Mouse (Mus musculus): Measurements from ENCODE around the gene Btnl4.
"Not testable (repeated sequence)": the region's sequence is repeated elsewhere in the genome, so short reads cannot be mapped to it uniquely, and the experiment has no call there.

Btnl4 gene

DNA sequence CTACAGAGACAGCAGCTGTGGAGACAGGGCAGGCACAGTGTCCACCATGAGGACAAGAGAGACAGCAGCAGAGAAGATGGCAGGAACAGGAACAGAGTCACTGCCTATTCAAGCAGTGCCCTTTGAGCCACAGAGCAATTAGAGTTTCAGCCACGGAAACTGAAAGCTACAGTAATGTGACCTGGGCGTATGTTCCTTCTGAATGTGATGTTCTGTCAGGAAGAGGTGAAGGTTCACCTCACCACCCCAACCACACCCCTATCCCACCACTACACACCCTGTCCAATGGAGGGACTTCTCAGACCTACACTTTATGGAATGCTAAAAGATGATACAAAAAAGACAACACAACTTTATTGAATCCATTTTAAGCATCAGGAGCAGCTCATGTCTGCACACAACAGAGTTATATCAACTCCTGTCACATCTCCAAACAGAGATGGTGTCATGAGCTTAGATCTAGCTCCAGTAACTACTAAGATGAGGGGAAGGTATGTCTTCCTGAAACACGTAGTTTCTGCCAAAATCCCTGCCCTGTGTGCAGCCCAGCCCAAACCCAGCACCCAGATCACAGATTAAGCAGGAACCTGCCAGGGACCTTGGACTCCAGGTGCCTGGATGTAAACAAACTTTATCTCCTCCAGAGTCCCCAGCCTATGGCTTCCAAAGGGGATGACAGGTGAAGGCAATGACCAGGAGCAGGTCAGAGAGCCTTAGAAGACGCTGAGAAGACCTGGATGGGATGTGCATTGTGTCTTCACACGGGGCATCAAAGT, at the start of gene Btnl4:
TSS of gene Btnl4 (minus strand) at position 81 of the 776 bp plus-strand sequence.
- in situ Hi-C loops (cut with MseI, MboI), result not testable (repeated sequence)

GRCm38 (mm10) chr17:34519001-34519400, 41.9 kb upstream of the Btnl4 start:
- in situ Hi-C loops (cut with MseI, MboI), result no loop called here

DNA sequence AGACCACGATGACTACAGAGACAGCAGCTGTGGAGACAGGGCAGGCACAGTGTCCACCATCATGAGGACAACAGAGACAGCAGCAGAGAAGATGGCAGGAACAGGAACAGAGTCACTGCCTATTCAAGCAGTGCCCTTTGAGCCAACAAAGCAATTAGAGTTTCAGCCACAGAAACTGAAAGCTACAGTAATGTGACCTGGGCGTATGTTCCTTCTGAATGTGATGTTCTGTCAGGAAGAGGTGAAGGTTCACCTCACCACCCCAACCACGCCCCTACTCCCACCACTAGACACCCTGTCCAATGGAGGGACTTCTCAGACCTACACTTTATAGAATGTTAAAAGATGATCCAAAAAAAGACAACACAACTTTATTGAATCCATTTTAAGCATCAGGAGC, 41.5 kb upstream of the Btnl4 start:
- in situ Hi-C loops (cut with MseI, MboI), result not testable (repeated sequence)

GRCm38 (mm10) chr17:34517795-34518194, 40.7 kb upstream of the Btnl4 start:
- in situ Hi-C loops (cut with MseI, MboI), result no loop called here

DNA sequence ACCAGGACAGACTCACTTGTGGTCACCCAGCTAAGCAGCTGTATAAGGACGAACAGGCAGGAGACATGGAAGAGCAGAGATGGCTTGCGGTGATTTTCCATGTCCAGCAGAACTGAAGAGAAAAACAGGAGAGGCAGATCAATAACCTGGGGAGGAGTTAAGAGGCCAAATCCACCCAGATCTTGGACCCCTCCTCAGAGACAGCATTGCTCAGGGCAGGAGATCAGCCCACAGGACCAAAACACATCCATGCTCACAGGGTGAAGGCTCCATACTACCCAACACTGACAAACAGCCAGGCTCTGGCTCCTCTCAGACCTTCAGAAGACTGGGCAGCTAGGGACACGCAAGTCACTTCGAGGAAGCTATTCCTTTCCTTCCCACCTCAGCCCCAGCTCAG, 40.1 kb upstream of the Btnl4 start, which contains the start of gene Btnl6:
TSS of gene Btnl6 (minus strand) at position 101 of the 400 bp plus-strand sequence.
- in situ Hi-C loops (cut with MseI, MboI), result no loop called here

- in situ Hi-C loops (cut with MseI, MboI), result no loop called here
These were observed 39.4 kb upstream of the Btnl4 start for GRCm38 (mm10) chr17:34516514-34516913.

- in situ Hi-C loops (cut with MseI, MboI), result not testable (repeated sequence)
These were observed 34.6 kb upstream of the Btnl4 start for GRCm38 (mm10) chr17:34511723-34512122.

GRCm38 (mm10) chr17:34507591-34507990, 30.5 kb upstream of the Btnl4 start:
- in situ Hi-C loops (cut with MseI, MboI), result no loop called here

DNA sequence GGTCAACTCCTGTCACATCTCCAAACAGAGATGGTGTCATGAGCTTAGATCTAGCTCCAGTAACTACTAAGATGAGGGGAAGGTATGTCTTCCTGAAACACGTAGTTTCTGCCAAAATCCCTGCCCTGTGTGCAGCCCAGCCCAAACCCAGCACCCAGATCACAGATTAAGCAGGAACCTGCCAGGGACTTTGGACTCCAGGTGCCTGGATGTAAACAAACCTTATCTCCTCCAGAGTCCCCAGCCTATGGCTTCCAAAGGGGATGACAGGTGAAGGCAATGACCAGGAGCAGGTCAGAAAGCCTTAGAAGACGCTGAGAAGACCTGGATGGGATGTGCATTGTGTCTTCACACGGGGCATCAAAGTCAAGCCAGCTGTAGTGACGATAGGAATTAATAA, 20.6 kb upstream of the Btnl4 start:
- in situ Hi-C loops (cut with MseI, MboI), result not testable (repeated sequence)

DNA sequence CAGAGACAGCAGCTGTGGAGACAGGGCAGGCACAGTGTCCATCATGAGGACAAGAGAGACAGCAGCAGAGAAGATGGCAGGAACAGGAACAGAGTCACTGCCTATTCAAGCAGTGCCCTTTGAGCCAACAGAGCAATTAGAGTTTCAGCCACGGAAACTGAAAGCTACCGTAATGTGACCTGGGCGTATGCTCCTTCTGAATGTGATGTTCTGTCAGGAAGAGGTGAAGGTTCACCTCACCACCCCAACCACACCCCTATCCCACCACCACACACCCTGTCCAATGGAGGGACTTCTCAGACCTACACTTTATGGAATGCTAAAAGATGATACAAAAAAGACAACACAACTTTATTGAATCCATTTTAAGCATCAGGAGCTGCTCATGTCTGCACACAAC, 20.2 kb upstream of the Btnl4 start:
- in situ Hi-C loops (cut with MseI, MboI), result not testable (repeated sequence)

GRCm38 (mm10) chr17:34496539-34496938, 19.4 kb upstream of the Btnl4 start:
- in situ Hi-C loops (cut with MseI, MboI), result no loop called here

- in situ Hi-C loops (cut with MseI, MboI), result not testable (repeated sequence)
These were observed 18.0 kb upstream of the Btnl4 start for GRCm38 (mm10) chr17:34495156-34495555.

- in situ Hi-C loops (cut with MseI, MboI), result no loop called here
These were observed 15.7 kb upstream of the Btnl4 start for GRCm38 (mm10) chr17:34492796-34493195.

- in situ Hi-C loops (cut with MseI, MboI), result no loop called here
These were observed 691 bp downstream of the Btnl4 start for GRCm38 (mm10) chr17:34476427-34476826.

- in situ Hi-C loops (cut with MseI, MboI), result no loop called here
These were observed 2.1 kb downstream of the Btnl4 start for GRCm38 (mm10) chr17:34475060-34475459.

GRCm38 (mm10) chr17:34470491-34470890, 6.6 kb downstream of the Btnl4 start:
- in situ Hi-C loops (cut with MseI, MboI), result no loop called here

DNA sequence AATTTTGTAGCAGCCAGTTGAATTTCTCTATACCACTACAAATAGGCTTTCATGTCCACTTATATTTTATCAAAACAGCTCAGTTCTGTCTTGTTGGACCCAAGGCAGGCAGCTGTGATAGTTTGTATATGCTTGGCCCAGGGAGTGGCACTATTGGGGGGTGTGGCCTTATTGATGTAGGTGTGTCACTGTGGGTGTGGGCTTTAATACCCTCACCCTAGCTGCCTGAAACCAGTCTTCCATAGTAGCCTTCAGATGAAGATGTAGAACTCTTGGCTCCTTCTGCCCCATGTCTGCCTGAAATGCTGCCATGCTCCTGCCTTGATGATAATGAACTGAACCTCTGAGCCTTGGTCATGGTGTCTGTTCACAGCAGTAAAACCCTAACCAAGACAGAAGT, 11.2 kb downstream of the Btnl4 start:
- in situ Hi-C loops (cut with MseI, MboI), result not testable (repeated sequence)

DNA sequence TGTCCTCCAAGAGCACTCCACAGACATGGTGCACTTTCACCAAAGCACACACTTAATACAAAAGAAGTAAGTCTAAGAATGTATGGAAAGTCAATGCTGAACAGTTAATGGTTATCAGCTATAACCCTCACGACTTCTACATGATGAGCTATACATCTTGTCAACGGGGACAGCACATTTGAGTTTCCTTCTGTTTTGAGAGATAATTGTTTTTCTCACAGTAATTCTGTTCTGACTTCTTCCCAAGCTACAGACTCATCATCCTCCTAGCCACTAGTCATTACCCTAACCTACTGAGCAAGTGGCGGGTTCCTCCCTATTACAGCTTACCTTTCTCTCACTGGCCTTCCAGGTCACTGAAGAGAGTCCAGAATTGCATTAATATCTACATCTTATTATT, 17.9 kb downstream of the Btnl4 start:
- in situ Hi-C loops (cut with MseI, MboI), result no loop called here

GRCm38 (mm10) chr17:34457668-34458067, 19.4 kb downstream of the Btnl4 start:
- in situ Hi-C loops (cut with MseI, MboI), result no loop called here

GRCm38 (mm10) chr17:34448473-34449041, 28.6 kb downstream of the Btnl4 start:
- in situ Hi-C loops (cut with MseI, MboI), result no loop called here

GRCm38 (mm10) chr17:34441990-34442389, 35.1 kb downstream of the Btnl4 start:
- in situ Hi-C loops (cut with MseI, MboI), result loop anchor here in 1 of 2 experiments (5.0 kb wide), 1 partner anchor 115 kb away; no protein-coding TSS in a partner anchor

DNA sequence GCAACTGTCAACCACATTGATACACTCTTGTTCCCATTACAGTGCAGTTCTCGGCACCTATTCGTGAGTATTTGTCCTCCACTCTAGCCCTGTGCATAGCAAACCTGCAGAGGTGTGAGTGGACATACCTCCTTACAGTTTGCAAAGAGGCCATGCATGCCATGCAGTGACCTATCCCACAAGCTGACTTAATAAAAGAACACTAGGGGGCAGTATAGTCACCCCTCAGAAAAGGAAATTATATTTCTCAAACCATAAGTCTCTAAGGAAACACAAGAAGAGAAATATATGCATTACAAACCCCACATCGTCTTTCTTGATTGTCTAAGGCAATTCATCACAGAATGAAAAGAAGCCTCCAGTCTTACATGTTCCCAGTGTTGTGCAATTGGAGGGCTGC, 37.3 kb downstream of the Btnl4 start:
- in situ Hi-C loops (cut with MseI, MboI), result loop anchor here (5.0 kb wide), 1 partner anchor 118 kb away; no protein-coding TSS in a partner anchor

GRCm38 (mm10) chr17:34438588-34438987, 38.5 kb downstream of the Btnl4 start:
- in situ Hi-C loops (cut with MseI, MboI), result loop anchor here in 1 of 2 experiments (5.0 kb wide), 1 partner anchor 119 kb away; no protein-coding TSS in a partner anchor
